Mouse (Mus musculus): Measurements from ENCODE around the gene Hbp1.

DNA sequence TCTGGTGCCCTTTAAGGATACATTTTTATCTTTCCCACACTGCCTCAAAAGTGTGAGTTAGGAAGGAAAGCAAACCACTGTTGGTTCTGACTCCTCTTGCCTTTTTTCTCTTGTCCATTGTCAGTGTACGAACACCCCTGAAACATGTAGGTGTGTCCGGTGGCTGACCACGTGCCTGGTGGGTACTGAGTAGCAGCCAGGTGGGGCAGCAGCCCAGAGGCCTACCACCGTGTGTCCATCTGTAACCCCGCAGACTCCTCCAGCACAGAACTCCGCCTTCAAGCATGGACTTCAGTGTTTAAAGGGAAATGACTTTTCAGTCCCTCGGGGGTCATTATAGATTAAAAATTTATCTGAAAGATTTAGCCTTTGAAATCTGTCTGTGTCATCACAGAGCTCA, 52.9 kb downstream of the Hbp1 start:
- TF ChIP-seq POLR2A (IDR thresholded peaks at IDR 0.05; ENCODE audit: insufficient read length, low read depth) = no peak
- no peak for TF ChIP-seq CEBPB (IDR thresholded peaks at IDR 0.05; ENCODE audit: insufficient read depth, poor library complexity, severe bottlenecking)
- TF ChIP-seq USF1 (IDR thresholded peaks at IDR 0.05; ENCODE audit: low read depth) = no peak
